Mouse (Mus musculus) CH12.LX (cell line): ENCODE results near the gene Klhdc8b. TPM values are rescaled to one million over a fixed set of nuclear protein-coding genes. Genes with fewer than 3 reads are reported as not detected.

Experiments
- DNase-seq: peaks from one replicate; pipeline ENCODE4 v3.0.0-alpha.2; 2013; ENCODE audit errors: extremely low read depth
- H3K27ac ChIP-seq: 2 replicates; pipeline ENCODE4 v1.5.1; 2012; ENCODE audit warnings: low read depth, mild to moderate bottlenecking, control low read depth, moderate library complexity; ENCODE audit not compliant: insufficient read depth
- H3K27me3 ChIP-seq: replicated peaks from 2 replicates; pipeline ENCODE3; 2012; ENCODE audit warnings: inconsistent platforms
- H3K36me3 ChIP-seq, 2 experiments: replicated peaks in 1 of 2; 2 replicates each; pipeline versions ENCODE3 to v1.6.1; 2012; ENCODE audit warnings: inconsistent platforms in 1 of 2, low read length in 1 of 2, mild to moderate bottlenecking in 1 of 2, mixed read lengths in 1 of 2, moderate library complexity in 1 of 2; ENCODE audit not compliant: control insufficient read depth in 1 of 2, insufficient read depth in 1 of 2
- H3K4me1 ChIP-seq, 2 experiments: 2 replicates each; pipeline ENCODE4 v1.6.1; 2012; ENCODE audit warnings: inconsistent platforms in 1 of 2, moderate library complexity in 1 of 2; ENCODE audit not compliant: insufficient read depth in 2 of 2, control insufficient read depth in 1 of 2
- H3K4me2 ChIP-seq: 2 replicates; pipeline ENCODE4 v1.6.1; 2012; ENCODE audit warnings: low read depth, mild to moderate bottlenecking, control low read depth; ENCODE audit not compliant: poor library complexity, insufficient read depth, severe bottlenecking
- H3K4me3 ChIP-seq, 3 experiments: fragments of 150-350 bp in 1 of 3; sonication (generic) in 1 of 3; replicated peaks in 1 of 3; 2 replicates each; pipeline versions ENCODE3 to v1.5.1; 2011 to 2012; ENCODE audit warnings: low read depth in 2 of 3, low read length in 2 of 3, mild to moderate bottlenecking in 2 of 3, moderate library complexity in 2 of 3, control low read depth in 1 of 3, improper control_type of control experiment in 1 of 3, inconsistent platforms in 1 of 3, mixed read lengths in 1 of 3; ENCODE audit not compliant: poor library complexity in 1 of 3
- H3K79me2 ChIP-seq: replicated peaks from 2 replicates; pipeline ENCODE4 v1.6.1; 2012; ENCODE audit warnings: mild to moderate bottlenecking, moderate library complexity; ENCODE audit not compliant: control insufficient read depth, poor library complexity, insufficient read depth, severe bottlenecking; ENCODE audit errors: extremely low read depth
- H3K9ac ChIP-seq: 2 replicates; pipeline ENCODE4 v1.6.1; 2012; ENCODE audit warnings: low read depth, mild to moderate bottlenecking, control low read depth, moderate library complexity; ENCODE audit not compliant: insufficient read depth
- H3K9me3 ChIP-seq: replicated peaks from 2 replicates; pipeline ENCODE3; 2012; ENCODE audit warnings: low read length, inconsistent platforms, mixed read lengths
- ELF1 ChIP-seq: IDR thresholded peaks from 2 replicates; pipeline ENCODE4 v1.6.1; 2014; ENCODE audit warnings: low read depth, mild to moderate bottlenecking, inconsistent platforms, low read length, improper control_type of control experiment
- ETS1 ChIP-seq: conservative IDR thresholded peaks from 2 replicates; pipeline ENCODE4 v1.6.1; 2012; ENCODE audit warnings: low read depth, mild to moderate bottlenecking, inconsistent platforms, low read length, improper control_type of control experiment, moderate library complexity
- GABPA ChIP-seq: IDR thresholded peaks from 2 replicates; pipeline ENCODE4 v1.6.1; 2012; ENCODE audit warnings: low read depth, low read length, improper control_type of control experiment, inconsistent platforms; ENCODE audit not compliant: insufficient replicate concordance
- HCFC1 ChIP-seq: IDR thresholded peaks from 2 replicates; pipeline ENCODE4 v1.6.1; 2012; ENCODE audit warnings: low read depth, mild to moderate bottlenecking, inconsistent platforms, low read length, improper control_type of control experiment
- IRF4 ChIP-seq: IDR thresholded peaks from 2 replicates; pipeline ENCODE4 v1.6.1; 2014; ENCODE audit warnings: low read depth, mild to moderate bottlenecking, inconsistent platforms, low read length, improper control_type of control experiment
- JUN ChIP-seq: IDR thresholded peaks from 2 replicates; pipeline ENCODE4 v1.6.1; 2011; ENCODE audit warnings: low read depth, mild to moderate bottlenecking, low read length, improper control_type of control experiment, moderate library complexity; ENCODE audit not compliant: insufficient read depth
- MAZ ChIP-seq: IDR thresholded peaks from 2 replicates; pipeline ENCODE4 v1.6.1; 2012; ENCODE audit warnings: low read depth, mild to moderate bottlenecking, inconsistent platforms, low read length, improper control_type of control experiment, moderate library complexity
- MXI1 ChIP-seq: IDR thresholded peaks from 2 replicates; pipeline ENCODE4 v1.6.1; 2011; ENCODE audit warnings: mild to moderate bottlenecking, low read depth, low read length, improper control_type of control experiment
- MYC ChIP-seq: IDR thresholded peaks from 2 replicates; pipeline ENCODE4 v1.6.1; 2011; ENCODE audit warnings: low read depth, mild to moderate bottlenecking, improper control_type of control experiment, low read length
- PAX5 ChIP-seq: IDR thresholded peaks from 2 replicates; pipeline ENCODE4 v1.6.1; 2012; ENCODE audit warnings: low read length, inconsistent platforms, mixed read lengths
- POLR2A ChIP-seq: IDR thresholded peaks from 2 replicates; pipeline ENCODE4 v1.6.1; 2011; ENCODE audit warnings: low read depth, mild to moderate bottlenecking, improper control_type of control experiment, low read length
- POLR2AphosphoS2 ChIP-seq: IDR thresholded peaks from 2 replicates; pipeline ENCODE4 v1.6.1; 2011; ENCODE audit warnings: low read depth, low read length, improper control_type of control experiment
- SIN3A ChIP-seq: IDR thresholded peaks from 2 replicates; pipeline ENCODE4 v1.6.1; 2012; ENCODE audit warnings: low read length, improper control_type of control experiment, inconsistent platforms
- TBP ChIP-seq: conservative IDR thresholded peaks from 2 replicates; pipeline ENCODE4 v1.6.1; 2011; ENCODE audit warnings: low read depth, low read length, improper control_type of control experiment
- TCF12 ChIP-seq: IDR thresholded peaks from 2 replicates; pipeline ENCODE4 v1.6.1; 2014; ENCODE audit warnings: low read depth, mild to moderate bottlenecking, inconsistent platforms, low read length, improper control_type of control experiment
- UBTF ChIP-seq: IDR thresholded peaks from 2 replicates; pipeline ENCODE4 v1.6.1; 2012; ENCODE audit warnings: low read depth, mild to moderate bottlenecking, inconsistent platforms, low read length, improper control_type of control experiment, moderate library complexity
- USF1 ChIP-seq: IDR thresholded peaks from 2 replicates; pipeline ENCODE4 v1.6.1; 2014; ENCODE audit warnings: low read depth, mild to moderate bottlenecking, inconsistent platforms, low read length, improper control_type of control experiment
- USF2 ChIP-seq: conservative IDR thresholded peaks from 2 replicates; pipeline ENCODE4 v1.6.1; 2011; ENCODE audit warnings: low read depth, low read length, improper control_type of control experiment
- dilution Hi-C: fragments of 300-500 bp; cut with MboI; formaldehyde crosslinking; loops from 2 replicates; pipeline ENCODE4 v1.14.3; 2020; ENCODE audit warnings: low sequenced_read_pairs; ENCODE audit not compliant: extremely low pct_unique_long_range_greater_than_20kb, extremely low pct_ligation_motif_present
- in situ Hi-C: fragments of 300-500 bp; cut with MboI; formaldehyde crosslinking; loops from 3 replicates; pipeline ENCODE4 v1.14.3; 2019; ENCODE audit warnings: low sequenced_read_pairs, low pct_ligation_motif_present, low pct_unique_long_range_greater_than_20kb, mixed read lengths
- polyA plus RNA-seq: library from polyadenylated mRNA; unstranded; fragments of >175 nt; gene quantifications from 2 replicates; pipeline ENCODE4 v1.2.1, GENCODE M21; 2012; ENCODE audit warnings: low read depth; ENCODE audit not compliant: insufficient read length
- total RNA-seq, 2 experiments: library from RNA; depleted of rRNA; stranded (reverse); fragments of 300-350 nt in 1 of 2; fragments of >200 nt in 1 of 2; gene quantifications; 2 replicates each; pipeline ENCODE4 v1.2.3; 2012 to 2014

The Klhdc8b gene
- total and polyA plus RNA-seq, 3 experiments = 1.9 to 5.2 (median 3.5) TPM

DNA sequence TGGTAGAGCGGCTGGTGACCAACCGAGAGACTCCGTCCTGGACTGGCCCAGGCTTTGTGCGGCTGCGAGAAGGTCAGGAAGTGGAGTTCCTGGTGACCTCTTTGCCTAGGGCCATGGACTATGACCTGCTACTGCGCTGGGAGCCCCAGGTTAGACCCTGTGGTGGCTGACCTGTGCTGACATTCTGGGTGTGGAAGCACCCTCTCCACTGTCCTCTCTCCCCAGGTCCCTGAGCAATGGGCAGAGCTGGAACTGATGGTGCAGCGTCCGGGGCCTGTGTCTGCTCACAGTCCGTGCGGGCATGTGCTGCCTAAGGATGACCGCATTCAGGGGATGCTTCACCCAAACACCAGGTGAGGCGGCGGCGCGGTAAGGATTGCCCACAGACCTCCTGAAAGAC, 22.6 kb upstream of the Klhdc8b start:
- H3K27me3 ChIP-seq = peaks cover 6% of the 10 kb centered on the region
- no peak overlapping the region for H3K27ac ChIP-seq
- in situ Hi-C loops (no loop called here), dilution Hi-C loops (no loop called here)
- peaks cover under 1% of the 10 kb centered on the region in 2 experiments; a peak in 2 of 4 replicates for H3K4me1 ChIP-seq
- H3K36me3 ChIP-seq = no peaks in the 10 kb centered on the region
- no peaks in the 10 kb centered on the region for H3K9me3 ChIP-seq
- no peak for DNase-seq
- no peak overlapping the region for H3K9ac ChIP-seq
- TF ChIP-seq UBTF (no peak), PAX5 (no peak), MYC (no peak), USF2 (no peak), POLR2AphosphoS2 (no peak), MAZ (no peak), HCFC1 (no peak), ELF1 (no peak), IRF4 (no peak), ETS1 (no peak), TBP (no peak), JUN (no peak), GABPA (no peak), MXI1 (no peak), SIN3A (no peak)
- H3K79me2 ChIP-seq = no peaks in the 10 kb centered on the region
- H3K4me2 ChIP-seq = no peak overlapping the region
- H3K4me3 ChIP-seq = no peak overlapping the region

DNA sequence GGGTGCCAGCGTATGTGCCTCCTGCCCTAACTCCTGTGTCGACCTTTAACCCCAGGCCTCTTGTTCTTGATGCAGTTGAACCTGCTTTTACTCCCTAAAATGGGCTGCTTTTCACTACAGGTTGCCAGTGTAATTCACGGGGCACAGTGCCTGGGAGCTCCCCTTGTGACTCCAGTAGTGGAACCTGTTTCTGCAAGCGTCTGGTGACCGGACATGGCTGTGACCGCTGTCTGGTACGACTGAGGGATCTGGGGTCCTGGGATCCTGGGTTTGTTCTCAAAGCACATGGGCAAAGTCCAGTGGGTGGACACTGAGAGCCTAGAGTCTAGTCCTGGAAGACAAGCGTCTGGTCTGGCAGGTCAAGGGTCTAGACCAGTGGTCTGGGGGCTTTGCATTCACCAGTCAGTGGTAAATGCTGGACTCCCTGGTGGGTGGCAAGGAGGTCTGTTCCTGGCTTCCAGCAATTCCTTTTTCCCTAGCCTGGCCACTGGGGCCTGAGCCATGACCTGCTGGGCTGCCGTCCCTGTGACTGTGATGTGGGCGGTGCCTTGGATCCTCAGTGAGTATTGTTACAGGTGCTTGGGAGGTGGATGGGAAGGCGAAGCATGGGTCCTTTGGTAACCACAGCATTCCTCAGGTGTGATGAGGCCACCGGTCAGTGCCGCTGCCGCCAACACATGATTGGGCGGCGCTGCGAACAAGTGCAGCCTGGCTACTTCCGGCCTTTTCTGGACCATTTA, 21.8 kb upstream of the Klhdc8b start:
- dilution Hi-C loops = no loop called here
- DNase-seq = no peak
- no peaks in the 10 kb centered on the region for H3K4me1 ChIP-seq
- TF ChIP-seq POLR2AphosphoS2 (no peak), USF1 (no peak), TCF12 (no peak), POLR2A (no peak)
- no peak overlapping the region for H3K4me2 ChIP-seq
- H3K36me3 ChIP-seq = no peaks in the 10 kb centered on the region
- no peaks in the 10 kb centered on the region for H3K79me2 ChIP-seq
- H3K9me3 ChIP-seq = no peaks in the 10 kb centered on the region
- no peak overlapping the region for H3K9ac ChIP-seq
- in situ Hi-C loops = no loop called here
- H3K4me3 ChIP-seq = no peak overlapping the region
- H3K27me3 ChIP-seq = peaks cover 6% of the 10 kb centered on the region
- no peak overlapping the region for H3K27ac ChIP-seq
